Mouse (Mus musculus) yolk sac, embryonic 10.5 days (tissue): ENCODE measurements around the gene Olfr309.
"Not testable (repeated sequence)": the region's sequence is repeated elsewhere in the genome, so short reads cannot be mapped to it uniquely, and the experiment has no call there.

Source experiments
- DNase-seq: peaks from one replicate; pipeline ENCODE4 v3.0.0-alpha.2; 2017; ENCODE audit warnings: low spot score

The Olfr309 gene

GRCm38 (mm10) chr7:86313608-86314007 lies at the start of gene Olfr309:
Olfr309 (minus strand) TSS chr7:86313708.
- no peak for DNase-seq

DNA sequence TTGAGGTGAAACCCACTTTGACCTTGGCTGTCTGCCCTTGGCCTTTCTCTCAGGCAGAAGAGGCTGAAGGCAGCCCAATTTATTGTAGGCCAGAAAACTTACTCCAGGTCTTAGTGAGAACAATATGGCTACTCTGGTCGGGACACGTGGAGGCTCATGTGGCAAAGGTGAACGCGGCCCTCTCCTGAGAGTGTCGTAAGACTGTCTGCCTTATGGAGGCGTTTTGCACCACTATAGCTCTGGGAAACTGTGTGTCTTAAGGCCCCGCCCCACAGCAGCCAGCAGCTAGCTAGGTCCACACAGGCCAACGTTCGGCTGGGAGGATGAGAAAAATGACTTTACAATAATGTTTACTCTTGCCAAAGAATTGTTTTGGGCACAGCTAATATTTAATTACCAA lies 32.8 kb upstream of the Olfr309 start:
- DNase-seq: not testable (repeated sequence)

GRCm38 (mm10) chr7:86344253-86344652 lies 30.7 kb upstream of the Olfr309 start:
- DNase-seq: no peak

DNA sequence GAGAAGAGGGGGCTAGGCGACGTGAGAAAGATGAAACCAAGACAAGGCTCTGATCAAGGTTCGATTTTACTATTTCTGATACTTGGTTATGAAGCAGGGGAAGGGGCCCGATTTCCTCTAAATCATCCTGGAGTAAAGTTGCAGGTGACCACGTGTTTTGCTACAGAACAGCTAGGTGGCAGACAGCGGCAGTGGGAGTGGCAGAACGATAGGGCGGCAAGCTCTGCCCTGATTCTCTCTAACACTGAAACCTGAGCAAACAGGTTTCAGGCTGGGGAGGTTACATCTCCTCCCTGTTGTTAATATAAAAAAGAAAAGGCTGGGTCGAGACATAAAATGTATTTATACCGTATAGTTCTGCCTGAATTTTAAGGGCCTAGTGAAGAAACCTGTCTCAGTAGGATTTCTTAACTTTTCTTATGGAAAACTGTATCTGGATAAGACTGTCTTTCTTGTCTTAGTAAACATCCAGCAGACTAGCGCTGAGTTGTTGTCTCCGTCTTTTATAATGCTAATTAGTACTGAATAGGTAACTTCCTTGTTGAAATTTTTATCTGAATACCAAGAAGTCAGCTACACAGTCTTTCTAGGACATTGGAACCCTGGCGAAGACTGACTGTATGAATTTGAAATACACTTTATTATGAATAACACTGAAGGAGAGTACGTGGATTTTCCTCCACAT lies 29.5 kb upstream of the Olfr309 start:
- no peak for DNase-seq

- no peak for DNase-seq
Measured at GRCm38 (mm10) chr7:86337486-86337885, 24.0 kb upstream of the Olfr309 start, which contains the start of gene Olfr307. Olfr307 (minus strand) TSS chr7:86337586.

GRCm38 (mm10) chr7:86325530-86325929 lies 12.0 kb upstream of the Olfr309 start, which contains the start of gene Olfr308:
Olfr308 (minus strand) TSS chr7:86325630.
- DNase-seq: no peak

DNA sequence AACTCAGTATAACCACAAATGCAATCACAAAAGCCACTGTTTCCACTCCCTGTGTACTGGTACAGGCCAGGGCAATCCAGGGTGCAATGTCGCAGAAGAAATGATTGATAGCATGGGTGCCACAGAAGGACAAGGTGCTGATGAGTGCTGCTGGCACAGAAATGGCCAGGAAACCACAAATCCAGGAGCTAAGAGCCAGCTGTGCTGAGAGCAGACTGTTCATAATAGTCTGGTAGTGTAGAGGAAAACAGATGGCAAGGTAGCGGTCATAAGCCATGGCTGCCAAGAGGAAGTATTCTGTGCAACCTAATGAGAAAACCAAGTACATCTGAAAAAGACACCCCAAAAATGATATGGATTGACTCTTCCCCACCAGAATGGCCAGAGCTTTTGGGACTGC lies 7.8 kb upstream of the Olfr309 start:
- DNase-seq: no peak

GRCm38 (mm10) chr7:86277072-86277471 lies 36.4 kb downstream of the Olfr309 start, which contains the start of gene Olfr310:
Olfr310 (minus strand) TSS chr7:86277172.
- DNase-seq: no peak
